Mouse (Mus musculus) lung, adult 2 months (tissue): ENCODE measurements around the gene Afdn.
"Not testable (repeated sequence)": the region's sequence is repeated elsewhere in the genome, so short reads cannot be mapped to it uniquely, and the experiment has no call there.

Experiments used
- CTCF ChIP-seq: fragments of 200-500 bp; IDR thresholded peaks from 2 replicates; pipeline ENCODE4 v1.5.1; 2011; ENCODE audit warnings: mild to moderate bottlenecking, low read length, control low read depth; ENCODE audit not compliant: insufficient read depth
- POLR2A ChIP-seq: fragments of 200-500 bp; IDR thresholded peaks from 2 replicates; pipeline ENCODE4 v1.6.1; 2011; ENCODE audit warnings: low read depth, mild to moderate bottlenecking, control low read depth, low read length, borderline replicate concordance; ENCODE audit errors: extremely low read depth

DNA sequence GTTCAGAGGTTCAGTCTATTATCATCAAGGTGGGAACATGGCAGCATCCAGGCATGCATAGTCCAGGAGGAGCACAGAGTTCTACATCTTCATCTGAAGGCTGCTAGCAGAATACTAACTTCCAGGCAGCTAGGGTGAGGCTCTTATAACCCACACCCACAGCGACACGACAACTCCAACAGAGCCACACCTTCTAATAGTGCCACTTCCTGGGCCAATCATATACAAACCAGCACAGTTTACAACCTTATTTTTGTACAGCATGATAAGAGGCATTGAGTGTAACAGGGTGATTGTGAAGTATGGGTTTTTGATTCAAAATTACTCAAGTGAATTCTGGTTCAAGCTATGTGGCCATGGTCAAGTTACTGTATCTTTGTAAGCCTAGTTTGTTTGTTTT, 29.7 kb downstream of the Afdn start:
- TF ChIP-seq CTCF, POLR2A: not testable (repeated sequence)
